ENCODE assay signal across 9 mouse cellular contexts in genomic region chr4:53397280-53398117, GRCm38 (mm10). TPM values are rescaled to one million over a fixed set of nuclear protein-coding genes. Genes with fewer than 3 reads are reported as not detected.
DNase-seq lines count a peak whose midpoint lies in the region; ATAC-seq and TF ChIP-seq lines count a peak whose summit lies in the region.
"Had no signal": no experiment of that assay in that cellular context is flagged by ENCODE, and none has a peak within 500 bp of the region (broad histone marks: within the 10 kb centered on the region; RNA-seq: fewer than 3 reads in every experiment).

No protein-coding gene starts in this region.

- peak overlapping the region; percentile 73 for H3K27ac ChIP-seq in forebrain, embryonic 15.5 days (replicated peaks)
- no peak overlapping the region for H3K27ac ChIP-seq in forebrain, embryonic 12.5 days
- no peak overlapping the region; the same call in 1 of the 2 replicates for H3K27ac ChIP-seq in forebrain, postnatal 0 days (ENCODE audit: low read depth, low read length)

- no peaks in the 10 kb centered on the region for H3K27me3 ChIP-seq in forebrain, embryonic 15.5 days
- no peaks in the 10 kb centered on the region for H3K27me3 ChIP-seq in forebrain, embryonic 12.5 days
- H3K27me3 ChIP-seq in forebrain, postnatal 0 days (ENCODE audit: insufficient read depth, low read length) = no peaks in the 10 kb centered on the region

- no peaks in the 10 kb centered on the region for H3K9me3 ChIP-seq in forebrain, embryonic 15.5 days
- no peaks in the 10 kb centered on the region for H3K9me3 ChIP-seq in forebrain, embryonic 12.5 days
- no peaks in the 10 kb centered on the region for H3K9me3 ChIP-seq in forebrain, postnatal 0 days (ENCODE audit: low read length)

- H3K4me3 ChIP-seq in forebrain, embryonic 15.5 days = no peak overlapping the region
- no peak overlapping the region for H3K4me3 ChIP-seq in forebrain, embryonic 12.5 days (replicated peaks)
- no peak overlapping the region for H3K4me3 ChIP-seq in forebrain, postnatal 0 days (ENCODE audit: low read depth, low read length)

- H3K36me3 ChIP-seq in forebrain, embryonic 15.5 days = no peaks in the 10 kb centered on the region
- H3K36me3 ChIP-seq in forebrain, embryonic 12.5 days (replicated peaks) = no peaks in the 10 kb centered on the region
- no peaks in the 10 kb centered on the region for H3K36me3 ChIP-seq in forebrain, postnatal 0 days (ENCODE audit: insufficient read depth)

- no peak overlapping the region for H3K9ac ChIP-seq in forebrain, embryonic 15.5 days (replicated peaks)
- no peak overlapping the region for H3K9ac ChIP-seq in forebrain, embryonic 12.5 days
- no peak overlapping the region for H3K9ac ChIP-seq in forebrain, postnatal 0 days

- H3K4me2 ChIP-seq in forebrain, embryonic 15.5 days (replicated peaks) = no peak overlapping the region
- no peak overlapping the region for H3K4me2 ChIP-seq in forebrain, embryonic 12.5 days
- H3K4me2 ChIP-seq in forebrain, postnatal 0 days (ENCODE audit: low read depth) = no peak overlapping the region

- WGBS in forebrain, embryonic 15.5 days = 59% methylated on average over 4 of the region's 4 CpGs
- 69% methylated on average over 4 of the region's 4 CpGs for WGBS in forebrain, embryonic 12.5 days
- 41% methylated on average over 4 of the region's 4 CpGs for WGBS in forebrain, postnatal 0 days

- peaks cover 9% of the 10 kb centered on the region for H3K4me1 ChIP-seq in forebrain, embryonic 15.5 days
- H3K4me1 ChIP-seq in forebrain, embryonic 12.5 days = no peaks in the 10 kb centered on the region
- H3K4me1 ChIP-seq in forebrain, postnatal 0 days (ENCODE audit: insufficient read depth) = peaks cover 7% of the 10 kb centered on the region; the same call in 1 of the 2 replicates

- no peak for TF ChIP-seq CTCF in forebrain, postnatal 0 days (IDR thresholded peaks at IDR 0.05; ENCODE audit: low read depth)

- ATAC-seq in forebrain, embryonic 15.5 days (replicated peaks) = peak; percentile 67; the same call in 1 of the 2 replicates
- ATAC-seq in forebrain, embryonic 12.5 days (ENCODE audit: low FRiP score) = no peak
- ATAC-seq in forebrain, postnatal 0 days = peak; percentile 60

- DNase-seq in right cerebral cortex, postnatal 4 days = peak; percentile 25
- DNase-seq in right cerebral cortex, postnatal 10 days (ENCODE audit: low spot score in 2 of 2) = no peak
- DNase-seq in forebrain, postnatal 0 days = peak; percentile 76
- no peak for DNase-seq in adrenal gland, postnatal 14 days
- DNase-seq in embryo, embryonic 10 days (ENCODE audit: low spot score) = no peak
- no peak for DNase-seq in kidney, postnatal 14 days
- DNase-seq: layer of hippocampus, adult 9-11 months had no signal

RNA-seq across cellular contexts. Expression of gene Slc44a1, which starts 42.7 kb away (rescaled TPM):
- 15.8 and 16.7 TPM in 2 replicates for polyA plus RNA-seq in forebrain, embryonic 15.5 days (2015; fragmentation: Nextera tagmentation; extraction: Ambion mirVana)
- 18.0 and 19.1 TPM in 2 replicates for polyA plus RNA-seq in forebrain, embryonic 12.5 days (2016; fragmentation: Nextera tagmentation; extraction: Ambion mirVana)
- 29.3 and 31.9 TPM in 2 replicates for total RNA-seq in forebrain, postnatal 0 days (2014; rRNA removed)
- polyA plus RNA-seq in forebrain, postnatal 0 days (2015; fragmentation: Nextera tagmentation; extraction: Ambion mirVana) = 11.9 and 12.4 TPM in 2 replicates
- 68.1 and 74.7 TPM in 2 replicates for total RNA-seq in adrenal gland, postnatal 14 days (2021)

Comparison
In these comparisons a context has a peak if more than half of its experiments do, and no peak if none do; other contexts are left out.
1. DNase-seq: peak in right cerebral cortex, postnatal 4 days (single experiment) and forebrain, postnatal 0 days (single experiment); none in right cerebral cortex, postnatal 10 days (0 of 2), adrenal gland, postnatal 14 days (single experiment), embryo, embryonic 10 days (single experiment) and kidney, postnatal 14 days (single experiment).